Mouse (Mus musculus) ZHBTc4 (cell line): Measurements from ENCODE around the gene Mybph.
A peak's percentile ranks its signal among the peaks of the same experiment; 100 is the strongest.
"Not testable (repeated sequence)": the region's sequence is repeated elsewhere in the genome, so short reads cannot be mapped to it uniquely, and the experiment has no call there.

Experiments used
- DNase-seq: peaks from one replicate; pipeline ENCODE4 v3.0.0-alpha.2; 2011; ENCODE audit warnings: low read depth, low spot score

The Mybph gene

DNA sequence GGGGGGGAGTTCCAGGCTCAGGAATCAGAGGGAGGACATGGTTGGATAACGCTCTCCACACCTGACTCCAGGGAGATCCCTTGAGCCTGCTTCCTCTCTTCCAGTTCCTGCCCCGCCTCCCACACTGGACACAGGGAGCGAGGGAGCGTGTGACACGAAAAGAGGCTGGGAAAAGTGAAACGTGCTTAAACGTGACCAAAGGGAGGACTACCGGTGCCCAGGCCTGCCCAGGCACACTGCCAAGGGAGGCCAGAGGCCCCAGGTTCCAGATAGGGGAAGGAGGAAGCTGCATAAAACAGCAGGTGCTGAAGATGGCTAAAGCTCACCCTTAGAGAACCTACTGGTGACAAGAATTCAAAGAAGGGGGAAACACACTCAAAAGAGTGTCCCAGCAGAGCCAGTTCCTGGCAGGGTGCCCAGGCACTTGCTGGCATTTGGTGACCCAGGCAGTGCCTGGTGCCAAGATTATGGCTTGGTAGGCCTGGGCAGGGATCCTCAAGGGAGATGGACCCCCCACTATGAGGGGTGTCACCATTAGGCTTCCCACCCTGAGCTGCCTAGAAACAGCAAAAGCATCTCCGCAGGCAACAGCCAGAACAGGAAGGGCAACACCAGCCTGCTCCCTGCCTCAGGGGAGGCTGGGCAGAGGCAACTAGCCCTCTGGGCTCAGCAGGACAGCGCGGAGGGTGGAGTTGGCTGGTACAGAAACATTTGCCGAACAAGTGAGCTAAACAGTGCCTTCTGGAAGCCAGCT is 39.7 kb downstream of the Mybph start:
- DNase-seq = no peak

- no peak for DNase-seq
Measured at GRCm38 (mm10) chr1:134233681-134234454, 40.6 kb downstream of the Mybph start.

DNA sequence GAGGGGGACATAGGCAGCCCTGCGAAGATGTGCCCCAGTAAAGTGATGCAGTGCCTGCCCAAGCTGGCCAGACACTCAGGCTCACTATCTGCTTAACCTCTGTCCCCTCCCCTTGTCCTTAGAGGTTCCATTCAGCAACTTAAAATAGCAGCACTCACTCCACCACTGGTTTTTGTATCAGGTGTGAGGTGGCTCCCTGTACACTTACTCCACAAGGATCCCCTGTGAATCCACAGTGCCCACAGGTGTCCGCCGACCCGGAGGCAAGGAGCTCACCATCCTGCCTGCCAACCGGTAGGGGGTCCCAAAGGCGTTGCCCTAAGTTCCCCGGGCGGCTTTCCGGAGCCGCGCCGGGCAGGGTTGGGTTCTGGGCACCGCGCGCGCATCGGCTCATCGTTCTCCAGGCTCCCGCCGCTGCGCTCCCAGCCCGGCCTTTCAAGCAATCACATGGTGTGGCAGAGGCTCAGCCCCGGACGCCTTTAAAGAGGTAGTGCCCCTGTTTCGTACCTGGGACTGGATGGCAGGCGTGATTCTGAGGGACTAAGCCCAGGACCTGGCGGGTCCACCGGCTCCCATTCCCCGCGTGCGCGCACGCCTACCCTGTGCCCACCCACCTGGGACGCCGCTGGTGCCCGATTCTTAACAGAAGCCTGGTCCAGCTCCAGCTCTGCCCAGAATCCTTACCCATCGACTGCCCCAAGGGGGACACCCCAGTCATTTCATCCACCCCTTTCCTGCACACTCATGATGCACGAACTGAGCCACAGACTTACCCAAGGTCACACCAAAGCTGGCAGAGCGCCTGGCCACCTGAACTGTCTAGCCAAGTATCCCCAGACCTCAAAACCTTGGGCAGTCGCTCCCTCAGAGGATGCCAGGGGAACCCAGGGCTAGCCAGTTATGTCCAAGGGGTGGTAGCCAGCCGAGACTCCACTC is 41.5 kb downstream of the Mybph start:
- DNase-seq = peak; percentile 48

DNA sequence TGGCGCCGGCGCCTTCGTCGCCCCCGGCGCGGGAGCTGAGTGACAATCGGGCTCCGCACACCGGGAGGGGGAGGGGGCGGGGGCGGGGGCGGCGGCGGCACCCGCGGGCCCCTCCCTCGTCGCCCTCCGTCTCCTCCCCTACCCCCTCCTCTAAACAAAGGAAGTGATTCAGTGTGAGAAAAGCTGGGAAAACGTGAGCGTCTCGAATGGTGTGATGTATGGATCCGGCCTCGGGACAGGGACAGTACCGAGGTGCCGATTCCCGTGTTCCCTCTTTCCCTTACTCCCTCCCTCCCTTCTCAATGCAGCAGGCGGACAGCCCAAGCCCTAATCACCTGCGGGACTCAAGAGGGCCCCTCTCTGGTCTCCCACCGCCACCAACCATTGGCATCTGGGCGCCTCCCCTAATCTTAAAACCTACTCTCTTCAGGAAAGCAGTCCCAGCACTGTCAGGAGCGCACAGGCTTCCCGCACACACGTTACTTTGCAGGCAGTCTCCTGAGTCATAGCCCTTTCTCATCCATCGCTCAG is 42.2 kb downstream of the Mybph start, which contains the start of gene Adora1:
Adora1 (minus strand) TSS at position 41 of the 531 bp plus-strand sequence.
- peak; percentile 33 for DNase-seq

GRCm38 (mm10) chr1:134236142-134236541 is 42.9 kb downstream of the Mybph start:
- no peak for DNase-seq

GRCm38 (mm10) chr1:134237438-134237837 is 44.2 kb downstream of the Mybph start:
- DNase-seq = no peak

- DNase-seq = no peak
Measured at GRCm38 (mm10) chr1:134240701-134241100, 47.5 kb downstream of the Mybph start.

DNA sequence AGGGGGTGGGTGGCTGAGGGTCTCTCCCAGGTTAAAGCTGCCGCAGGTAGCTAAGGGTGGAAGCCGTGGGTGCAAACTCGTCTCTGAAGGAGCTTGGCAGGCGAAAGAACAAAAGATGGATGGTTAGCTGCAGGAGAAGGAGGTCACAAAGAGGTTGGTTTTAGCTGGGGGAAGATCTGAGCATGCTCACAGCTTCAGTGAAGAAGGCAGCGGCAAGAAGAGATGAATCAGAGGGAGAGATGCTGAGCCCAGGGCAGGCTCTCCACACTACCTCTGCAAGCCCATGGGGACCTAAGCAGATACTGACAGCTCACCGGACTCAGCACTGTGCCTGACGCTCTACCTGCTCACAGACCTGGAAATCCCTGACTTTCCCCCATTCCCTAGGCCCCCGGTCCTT is 48.0 kb downstream of the Mybph start:
- DNase-seq = no peak

GRCm38 (mm10) chr1:134242286-134242685 is 49.0 kb downstream of the Mybph start:
- DNase-seq = no peak

DNA sequence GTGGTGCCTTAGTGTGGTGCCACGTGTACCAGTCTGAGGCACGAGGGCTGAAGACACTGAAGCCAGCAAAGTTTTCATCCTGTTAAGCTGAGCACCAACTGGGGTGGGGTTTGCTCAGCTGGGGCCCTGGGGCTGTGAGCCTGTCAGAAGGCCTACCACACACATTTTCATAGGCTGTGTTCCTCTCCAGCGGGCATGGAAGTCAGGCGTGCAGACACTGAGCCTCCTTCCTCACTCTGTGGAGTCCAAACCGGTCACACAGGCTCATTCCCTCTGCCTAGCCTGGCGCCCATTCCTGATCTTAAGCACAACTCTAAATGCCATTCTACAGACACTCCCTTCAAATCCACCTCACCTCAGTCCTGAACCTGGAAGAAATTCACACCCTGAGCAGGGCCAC is 50.3 kb downstream of the Mybph start:
- DNase-seq = no peak

GRCm38 (mm10) chr1:134243948-134244914 is 51.0 kb downstream of the Mybph start:
- DNase-seq = peak; percentile 92

DNA sequence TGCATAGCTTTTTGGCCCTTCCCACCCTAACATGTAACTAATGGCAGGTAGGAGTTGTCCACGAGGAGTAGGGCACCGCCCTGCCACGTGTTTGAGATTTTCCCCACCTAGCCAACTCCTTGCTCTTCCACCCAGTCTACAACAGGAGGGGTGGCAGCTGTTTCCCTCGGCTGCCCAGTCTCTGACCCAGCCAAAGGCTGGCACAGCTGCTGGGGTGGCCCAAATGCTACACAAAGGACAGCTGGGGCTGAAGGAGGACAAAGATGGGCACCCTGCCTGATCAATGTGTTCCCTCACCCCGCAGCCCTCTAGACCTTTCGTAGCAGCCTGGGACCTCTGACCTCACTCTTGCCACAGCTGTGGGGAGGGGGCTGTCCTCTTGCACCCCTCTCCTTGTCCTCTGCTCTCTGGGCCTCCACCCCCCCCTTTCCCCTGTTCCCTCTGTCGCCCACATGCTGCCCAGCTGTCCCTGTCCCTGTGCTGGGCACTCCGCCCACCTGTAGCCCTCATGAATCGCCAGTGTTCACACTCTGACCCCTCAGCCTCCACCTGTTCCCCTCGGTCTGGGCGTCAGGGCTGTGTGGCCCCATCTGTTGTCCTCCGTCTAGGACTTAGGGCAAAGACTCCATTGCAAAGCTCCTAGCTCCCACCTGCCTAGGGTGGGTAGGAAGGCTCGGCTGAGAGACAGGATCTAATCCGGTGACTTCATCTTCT is 51.9 kb downstream of the Mybph start:
- no peak for DNase-seq

DNA sequence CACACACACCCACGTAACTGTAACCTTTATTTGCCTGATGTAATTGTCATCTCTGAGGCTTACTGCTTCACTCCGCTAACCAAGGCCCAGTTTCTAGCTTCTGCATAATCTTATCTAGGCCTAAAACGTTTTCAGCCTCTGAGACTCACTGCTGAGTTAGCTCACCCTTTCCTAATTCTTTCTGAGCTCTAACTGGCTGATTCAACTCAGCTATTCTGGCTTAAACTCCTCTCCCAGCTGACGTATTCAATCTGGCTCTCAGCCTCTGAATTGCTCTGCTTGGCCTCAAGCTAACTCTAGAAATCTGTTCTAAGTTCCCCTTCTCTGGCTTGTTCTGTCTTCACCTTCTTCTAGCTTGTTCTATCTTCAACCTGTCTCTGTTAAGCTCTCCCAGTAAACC is 53.3 kb downstream of the Mybph start:
- DNase-seq = no peak

DNA sequence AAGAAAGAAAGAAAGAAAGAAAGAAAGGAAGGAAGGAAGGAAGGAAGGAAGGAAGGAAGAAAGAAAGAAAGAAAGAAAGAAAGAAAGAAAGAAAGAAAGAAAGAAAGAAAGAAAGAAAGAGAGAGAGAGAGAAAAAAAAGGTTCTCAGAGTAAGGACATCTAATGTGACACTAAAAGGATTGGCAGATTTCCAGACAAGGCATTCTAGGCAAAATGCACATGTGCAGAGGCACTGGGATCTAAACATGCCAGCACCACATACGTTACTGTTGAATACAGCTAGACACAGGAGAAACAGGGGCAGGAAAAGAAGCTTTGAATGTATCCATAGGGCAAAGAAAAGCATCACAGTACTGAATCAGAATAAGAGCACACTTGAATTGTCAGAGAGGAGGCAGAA is 56.4 kb downstream of the Mybph start:
- not testable (repeated sequence) for DNase-seq
